Mouse (Mus musculus): ENCODE results near the gene Hrnr. TPM values are rescaled to one million over a fixed set of nuclear protein-coding genes. Genes with fewer than 3 reads are reported as not detected.

The Hrnr gene
- total RNA-seq, 2 experiments from 2014 or later: not detected

Other genes with a start within 250 kb of the Hrnr start
- not detected for gene Crnn, start 175.0 kb upstream of the Hrnr start, total RNA-seq (2021)
- not detected for gene Flg2, start 122.5 kb upstream of the Hrnr start, total RNA-seq (2021)
- not detected for gene Flg, start 46.2 kb upstream of the Hrnr start, total RNA-seq (2021)
- not detected for gene Rptn, start 74.0 kb downstream of the Hrnr start, total RNA-seq (2021)
- 1 to 10 TPM; 1.4 to 1.6 TPM for gene Tchh, start 122.6 kb downstream of the Hrnr start, total RNA-seq (2021)
- gene Tchhl1, start 149.0 kb downstream of the Hrnr start, total RNA-seq (2021): not detected
- 10 to 100 TPM; 16.1 to 20.2 TPM for gene S100a11, start 200.7 kb downstream of the Hrnr start, total RNA-seq (2021)
- 10 to 100 TPM; 66.3 to 71.8 TPM for gene S100a10, start 235.3 kb downstream of the Hrnr start, total RNA-seq (2021)